Mouse (Mus musculus) testis, adult 2 months (tissue): Measurements from ENCODE around the gene Frmd5. TPM values are rescaled to one million over a fixed set of nuclear protein-coding genes. Genes with fewer than 3 reads are reported as not detected.

Source experiments
- H3K27ac ChIP-seq: fragments of 200-500 bp; 2 replicates; pipeline ENCODE4 v1.5.1; 2012; ENCODE audit warnings: low read depth, low read length; ENCODE audit not compliant: control insufficient read depth, insufficient read depth
- H3K27me3 ChIP-seq: fragments of 200-500 bp; 2 replicates; pipeline ENCODE4 v1.6.1; 2012; ENCODE audit warnings: mild to moderate bottlenecking, low read length, moderate library complexity; ENCODE audit not compliant: control insufficient read depth, insufficient read depth
- H3K36me3 ChIP-seq: fragments of 200-500 bp; 2 replicates; pipeline ENCODE4 v1.6.1; 2012; ENCODE audit warnings: mild to moderate bottlenecking, low read length; ENCODE audit not compliant: control insufficient read depth, insufficient read depth
- H3K4me1 ChIP-seq: fragments of 200-500 bp; 2 replicates; pipeline ENCODE4 v1.6.1; 2012; ENCODE audit warnings: low read length; ENCODE audit not compliant: control insufficient read depth, insufficient read depth
- H3K4me3 ChIP-seq: fragments of 200-500 bp; 2 replicates; pipeline ENCODE4 v1.5.1; 2012; ENCODE audit warnings: low read depth, mild to moderate bottlenecking, low read length, moderate library complexity, mixed read lengths; ENCODE audit not compliant: control insufficient read depth
- CTCF ChIP-seq: fragments of 200-500 bp; IDR thresholded peaks from 2 replicates; pipeline ENCODE4 v1.5.1; 2012; ENCODE audit warnings: low read depth, mild to moderate bottlenecking, inconsistent platforms, low read length, moderate library complexity; ENCODE audit not compliant: control insufficient read depth, insufficient read depth, insufficient replicate concordance
- POLR2A ChIP-seq: fragments of 200-500 bp; IDR thresholded peaks from 2 replicates; pipeline ENCODE4 v1.6.1; 2012; ENCODE audit warnings: low read depth, mild to moderate bottlenecking, inconsistent platforms, low read length, moderate library complexity; ENCODE audit not compliant: control insufficient read depth
- polyA plus RNA-seq: library from polyadenylated mRNA; depleted of rRNA; stranded (reverse); fragments of >200 nt; gene quantifications from 2 replicates; pipeline ENCODE4 v1.2.3, GENCODE M21; 2012

Gene Frmd5
- polyA plus RNA-seq, 1 experiment: 1.6 TPM

DNA sequence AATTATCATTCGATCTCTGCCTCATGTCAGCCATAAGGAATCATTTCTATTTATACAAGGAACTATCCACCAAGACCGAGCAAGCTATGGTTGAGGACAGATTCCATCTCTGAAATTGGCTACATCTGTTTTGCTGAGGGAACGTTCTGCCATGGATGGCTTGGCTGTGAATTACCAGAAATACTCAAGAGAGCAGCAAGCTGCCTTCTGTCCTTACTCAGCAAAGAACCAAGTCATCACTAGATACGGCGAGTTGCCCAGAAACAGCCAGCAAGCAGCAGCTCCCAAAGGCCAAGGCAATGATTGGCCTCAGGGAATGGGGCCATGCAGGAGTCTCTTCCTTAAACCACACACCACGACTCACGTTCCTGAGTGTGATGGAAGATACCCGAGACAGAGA lies 151.8 kb downstream of the Frmd5 start:
- Histone ChIP-seq H3K27me3 (no peaks in the 10 kb centered on the region), H3K36me3 (no peaks in the 10 kb centered on the region), H3K4me1 (no peaks in the 10 kb centered on the region), H3K4me3 (no peak overlapping the region), H3K27ac (no peak overlapping the region)
- TF ChIP-seq POLR2A (no peak), CTCF (no peak)

DNA sequence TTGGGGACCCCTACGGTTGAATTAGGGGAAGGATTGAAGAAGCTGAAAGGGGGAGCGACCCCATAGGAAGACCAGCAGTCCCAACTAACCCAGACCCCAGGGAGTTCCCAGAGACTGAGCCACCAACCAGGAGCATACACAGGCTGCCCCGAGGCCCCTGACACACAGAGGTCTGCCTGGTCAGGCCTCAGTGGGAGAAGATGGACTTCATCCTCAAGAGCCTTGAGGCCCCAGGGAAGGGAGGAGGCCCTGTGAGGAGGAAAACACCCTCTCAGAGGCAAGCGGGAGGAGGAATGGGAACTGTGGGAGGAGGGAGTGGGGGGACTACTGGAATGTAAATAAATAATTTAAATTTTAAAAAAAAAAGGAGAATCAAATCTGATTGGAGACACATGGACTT lies 160.4 kb downstream of the Frmd5 start:
- no peak for TF ChIP-seq POLR2A
- TF ChIP-seq CTCF: no peak
- Histone ChIP-seq H3K27ac (no peak overlapping the region), H3K4me3 (no peak overlapping the region), H3K4me1 (no peaks in the 10 kb centered on the region), H3K36me3 (no peaks in the 10 kb centered on the region), H3K27me3 (no peaks in the 10 kb centered on the region)

DNA sequence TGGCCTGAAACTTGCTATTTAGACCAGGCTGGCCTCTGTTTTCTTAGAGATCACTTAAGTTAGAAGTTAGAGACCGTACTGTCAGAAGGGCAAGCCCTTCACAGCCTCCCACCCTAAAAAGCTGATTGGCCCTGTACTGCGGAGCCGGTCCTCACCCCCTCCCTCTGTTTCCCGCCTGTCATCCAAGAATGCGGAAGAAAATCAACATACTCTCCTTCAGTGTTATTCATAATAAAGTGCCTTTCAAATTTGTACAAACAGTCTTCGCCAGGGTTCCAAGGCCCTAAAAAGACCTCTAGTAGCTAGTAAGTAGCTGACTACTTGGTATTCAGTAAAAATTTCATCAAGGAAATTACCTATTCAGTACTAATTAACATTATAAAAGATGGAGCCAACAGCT lies 164.0 kb downstream of the Frmd5 start:
- no peaks in the 10 kb centered on the region for H3K4me1 ChIP-seq
- H3K27me3 ChIP-seq: no peaks in the 10 kb centered on the region
- H3K36me3 ChIP-seq: no peaks in the 10 kb centered on the region
- no peak overlapping the region for H3K4me3 ChIP-seq
- H3K27ac ChIP-seq: no peak overlapping the region
- no peak for TF ChIP-seq CTCF
- no peak for TF ChIP-seq POLR2A

DNA sequence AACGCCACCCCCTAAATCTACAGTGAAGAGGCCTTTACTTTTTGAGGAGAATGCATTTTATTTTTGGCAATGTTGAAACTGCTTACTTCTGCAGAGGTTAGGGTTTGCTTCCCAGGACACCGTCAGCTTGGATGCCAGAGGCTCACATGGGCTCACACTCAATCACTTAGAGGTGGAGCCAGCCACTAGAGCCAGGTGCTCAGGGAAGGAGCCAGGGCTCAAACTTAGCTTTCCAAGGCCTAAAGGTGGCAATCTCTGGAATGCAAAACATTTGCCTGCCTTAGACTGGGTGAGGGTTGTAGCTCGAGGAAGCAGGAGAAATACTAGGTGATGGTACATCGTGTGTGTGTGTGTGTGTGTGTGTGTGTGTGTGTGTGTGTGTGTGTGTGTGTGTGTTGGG lies 174.8 kb downstream of the Frmd5 start:
- no peaks in the 10 kb centered on the region for H3K27me3 ChIP-seq
- TF ChIP-seq POLR2A (no peak), CTCF (no peak)
- no peak overlapping the region for H3K27ac ChIP-seq
- no peaks in the 10 kb centered on the region for H3K4me1 ChIP-seq
- H3K36me3 ChIP-seq: no peaks in the 10 kb centered on the region
- H3K4me3 ChIP-seq: no peak overlapping the region

DNA sequence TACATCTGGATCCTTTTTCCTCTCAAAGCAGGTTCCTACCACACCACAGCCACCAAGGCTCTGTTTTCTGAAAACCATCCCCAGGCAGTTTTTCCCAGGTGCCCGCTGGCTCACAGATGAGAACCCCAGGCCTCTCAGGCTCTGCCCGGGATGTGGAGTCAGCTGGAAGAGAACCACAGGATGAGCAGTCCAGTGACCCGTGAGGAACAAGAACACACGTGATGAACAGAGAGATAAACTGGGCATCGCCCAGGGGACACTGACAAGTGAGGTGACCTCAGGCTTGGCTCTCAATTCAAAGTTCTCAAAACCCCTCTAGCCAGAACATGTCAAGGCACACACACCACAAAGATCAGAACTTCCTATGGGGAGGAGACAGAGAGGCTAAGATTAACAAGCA lies 176.6 kb downstream of the Frmd5 start:
- H3K27me3 ChIP-seq: no peaks in the 10 kb centered on the region
- no peaks in the 10 kb centered on the region for H3K36me3 ChIP-seq
- no peak overlapping the region for H3K27ac ChIP-seq
- H3K4me3 ChIP-seq: no peak overlapping the region
- no peak for TF ChIP-seq POLR2A
- TF ChIP-seq CTCF: no peak
- H3K4me1 ChIP-seq: no peaks in the 10 kb centered on the region

DNA sequence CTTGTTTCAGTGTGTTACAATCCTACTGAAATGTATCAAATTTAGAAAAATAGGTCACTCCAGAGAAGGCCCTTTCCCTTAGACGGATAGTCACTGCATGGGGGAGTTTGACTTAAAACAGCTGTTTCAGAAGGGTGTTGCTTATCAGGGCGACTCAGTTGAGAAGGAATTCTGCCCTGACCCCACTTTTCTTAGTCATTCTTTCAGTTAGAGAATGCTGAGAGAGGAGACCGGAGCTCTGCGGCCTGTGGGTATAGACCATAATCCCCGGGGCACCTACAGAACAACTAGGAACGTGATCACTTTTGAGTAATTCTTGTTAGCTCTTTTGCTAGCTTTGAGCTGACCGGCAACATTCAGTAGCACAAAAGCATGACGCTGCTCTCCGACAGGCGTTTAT lies 178.6 kb downstream of the Frmd5 start:
- no peaks in the 10 kb centered on the region for H3K36me3 ChIP-seq
- H3K4me3 ChIP-seq: no peak overlapping the region
- H3K27me3 ChIP-seq: no peaks in the 10 kb centered on the region
- H3K27ac ChIP-seq: no peak overlapping the region
- H3K4me1 ChIP-seq: no peaks in the 10 kb centered on the region
- TF ChIP-seq CTCF (no peak), POLR2A (no peak)

DNA sequence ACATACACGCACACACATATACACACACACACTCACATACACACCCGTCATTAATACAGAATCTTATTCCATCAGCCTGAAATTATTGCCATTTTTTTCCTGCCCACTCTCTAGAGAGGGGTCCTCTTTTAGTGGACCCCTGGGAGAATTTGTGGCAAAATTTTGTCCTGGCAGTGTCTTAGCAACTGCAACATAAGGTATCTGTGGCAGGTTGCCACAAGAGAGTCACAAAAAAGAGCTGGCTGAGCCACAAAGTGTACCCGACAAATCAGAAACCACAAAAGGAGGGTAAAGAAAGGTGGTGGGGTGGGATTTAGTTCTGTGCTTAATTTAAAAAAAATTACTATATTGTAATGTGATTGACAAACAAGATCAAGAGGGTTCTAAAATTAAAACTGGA lies 181.0 kb downstream of the Frmd5 start:
- no peak overlapping the region for H3K4me3 ChIP-seq
- H3K36me3 ChIP-seq: no peaks in the 10 kb centered on the region
- no peaks in the 10 kb centered on the region for H3K27me3 ChIP-seq
- no peaks in the 10 kb centered on the region for H3K4me1 ChIP-seq
- TF ChIP-seq CTCF: no peak
- no peak for TF ChIP-seq POLR2A
- H3K27ac ChIP-seq: no peak overlapping the region

DNA sequence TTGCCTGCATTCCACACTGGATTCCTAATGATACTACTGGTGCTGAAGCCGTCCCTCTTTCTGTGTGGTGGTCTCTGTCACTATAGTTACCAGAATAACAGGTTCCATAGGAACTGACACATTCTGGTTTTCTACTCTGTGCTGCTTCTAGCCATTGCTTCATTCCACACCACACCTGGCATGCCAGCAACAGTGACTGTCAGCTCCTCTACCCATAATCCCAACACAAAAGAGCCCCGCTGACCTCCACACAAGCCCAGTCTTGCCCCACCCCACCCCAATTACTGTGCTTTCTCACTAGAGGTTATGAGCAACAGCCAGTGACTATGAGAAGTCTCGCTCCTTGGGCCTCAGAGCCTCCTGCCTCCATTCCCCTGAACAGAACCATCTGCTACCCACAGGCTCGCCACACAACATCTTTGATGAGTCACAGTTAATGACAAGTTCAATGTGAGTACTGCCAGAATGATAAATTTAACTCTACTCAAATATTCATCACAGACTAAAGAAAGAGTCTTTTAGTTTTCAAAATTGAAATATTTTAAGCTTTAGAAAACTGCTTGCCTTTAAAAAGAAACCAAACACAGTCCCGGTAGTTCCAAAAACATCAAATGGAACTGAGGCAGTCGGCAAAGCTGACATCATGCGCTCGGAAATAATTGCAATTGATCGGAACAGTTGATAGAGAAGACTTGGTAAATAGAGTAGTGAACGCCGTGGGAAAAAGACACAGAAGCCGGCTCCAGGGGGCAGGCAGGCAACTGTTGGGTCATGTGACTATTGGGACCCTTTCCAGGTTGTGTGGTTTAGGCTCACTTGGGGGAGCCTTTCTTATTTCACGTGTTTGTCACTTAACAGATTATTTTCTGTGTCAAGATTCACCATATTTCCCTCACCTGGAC lies 185.4 kb downstream of the Frmd5 start:
- Histone ChIP-seq H3K4me3 (no peak overlapping the region), H3K27ac (no peak overlapping the region), H3K4me1 (no peaks in the 10 kb centered on the region), H3K27me3 (no peaks in the 10 kb centered on the region), H3K36me3 (no peaks in the 10 kb centered on the region)
- TF ChIP-seq CTCF: no peak
- no peak for TF ChIP-seq POLR2A
